Mouse (Mus musculus) cerebellum, adult 9-10 months (tissue): ENCODE measurements around the gene Olfr652.

Source experiments
- DNase-seq: peaks from one replicate; pipeline ENCODE4 v3.0.0; 2022

Olfr652 gene

DNA sequence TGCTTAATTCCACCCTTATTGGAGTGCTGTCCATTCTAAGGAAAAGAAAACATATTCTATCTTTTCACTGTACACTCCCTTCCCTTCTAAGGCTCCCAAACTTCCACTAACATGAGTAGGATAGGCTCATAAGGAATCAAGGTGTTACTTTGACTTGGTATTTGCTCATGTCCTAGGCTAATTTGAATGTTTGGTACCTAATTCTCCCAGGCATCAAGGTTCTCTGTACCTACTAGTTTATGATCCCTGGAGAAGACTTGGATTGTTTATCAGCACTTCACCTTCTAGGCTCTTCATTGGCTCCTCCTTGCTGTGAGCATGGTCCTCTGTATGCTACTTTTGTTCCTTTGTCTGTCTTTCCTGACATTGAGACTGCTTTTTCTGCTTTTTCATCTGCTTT is at the start of gene Olfr652:
Olfr652 (plus strand) TSS at position 301 of the 400 bp plus-strand sequence.
- no peak for DNase-seq

DNA sequence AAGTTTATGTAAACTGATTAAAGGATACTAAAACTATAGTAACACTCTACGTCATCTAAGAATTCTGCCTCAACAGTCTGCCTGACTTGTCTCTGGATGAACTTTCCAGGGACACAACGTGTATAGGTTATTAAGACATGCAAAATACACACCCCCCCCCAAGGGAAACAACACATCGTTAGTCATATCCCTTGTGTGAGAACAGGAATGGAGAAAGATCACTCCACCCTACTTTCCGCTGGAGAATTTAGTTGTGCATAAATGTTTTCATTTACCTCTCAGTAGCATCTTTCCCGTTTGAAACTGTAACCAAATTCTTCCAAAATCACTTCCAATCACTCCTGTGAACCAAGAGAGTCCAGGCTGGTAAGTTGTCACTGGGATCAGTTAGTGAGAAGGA is 10.9 kb upstream of the Olfr652 start, which contains the start of gene Olfr651:
Olfr651 (plus strand) TSS at position 301 of the 400 bp plus-strand sequence.
- no peak for DNase-seq

DNA sequence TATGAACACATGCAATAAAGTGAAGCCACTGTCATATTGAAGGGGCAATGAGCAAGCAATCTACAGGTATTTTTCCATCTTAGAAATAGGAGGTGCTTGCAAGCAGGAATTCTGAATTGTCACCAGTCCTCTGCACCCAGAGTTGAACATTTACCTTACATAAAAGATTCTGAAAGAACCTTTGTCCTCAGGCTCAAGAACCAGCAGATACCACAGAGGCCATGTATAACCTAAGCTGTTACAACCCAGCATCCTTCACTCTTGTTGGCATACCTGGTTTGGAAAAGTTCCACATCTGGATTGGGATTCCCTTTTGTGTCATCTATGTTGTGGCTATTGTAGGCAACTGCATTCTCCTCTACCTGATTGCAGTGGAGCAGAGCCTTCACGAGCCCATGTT is 8.0 kb upstream of the Olfr652 start:
- DNase-seq = no peak

DNA sequence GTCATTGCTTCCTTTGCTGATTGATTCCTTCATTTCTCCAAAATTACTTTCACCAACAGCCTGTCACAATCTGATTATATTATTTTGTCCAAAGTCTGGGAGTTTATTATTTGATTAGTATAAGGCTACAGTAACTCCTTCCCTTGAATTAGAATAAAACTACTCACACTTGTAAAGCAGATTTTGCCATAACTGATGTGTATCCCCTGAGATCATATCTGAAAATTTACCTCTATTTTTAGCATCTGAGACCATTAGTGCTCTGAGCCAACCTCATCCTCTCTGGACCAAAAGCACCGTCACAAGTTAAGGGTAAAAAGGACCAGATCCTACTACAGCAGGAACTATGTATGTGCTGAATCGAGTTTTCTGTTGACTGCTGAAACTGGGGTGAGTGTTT is 16.3 kb downstream of the Olfr652 start, which contains the start of gene Olfr653:
Olfr653 (plus strand) TSS at position 301 of the 400 bp plus-strand sequence.
- DNase-seq = no peak

DNA sequence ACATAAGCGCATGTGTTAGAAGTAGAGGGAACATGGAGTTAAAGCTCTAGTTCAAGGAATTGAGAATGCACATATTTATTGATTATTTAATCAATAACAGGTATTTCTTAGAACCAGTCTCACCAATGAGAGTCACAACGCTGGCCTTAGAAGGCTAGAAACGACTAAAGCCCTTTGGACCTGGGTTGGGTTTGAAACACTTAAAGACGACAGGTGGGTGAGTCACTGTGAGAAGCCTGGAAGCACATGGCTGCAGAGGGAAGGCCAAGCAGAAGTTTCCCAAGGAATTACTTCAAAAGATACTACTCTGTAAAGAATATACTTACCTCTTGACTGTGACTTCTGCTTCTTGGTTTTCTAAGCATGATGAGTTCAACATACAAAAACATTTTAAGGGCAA is 20.1 kb downstream of the Olfr652 start:
- no peak for DNase-seq

DNA sequence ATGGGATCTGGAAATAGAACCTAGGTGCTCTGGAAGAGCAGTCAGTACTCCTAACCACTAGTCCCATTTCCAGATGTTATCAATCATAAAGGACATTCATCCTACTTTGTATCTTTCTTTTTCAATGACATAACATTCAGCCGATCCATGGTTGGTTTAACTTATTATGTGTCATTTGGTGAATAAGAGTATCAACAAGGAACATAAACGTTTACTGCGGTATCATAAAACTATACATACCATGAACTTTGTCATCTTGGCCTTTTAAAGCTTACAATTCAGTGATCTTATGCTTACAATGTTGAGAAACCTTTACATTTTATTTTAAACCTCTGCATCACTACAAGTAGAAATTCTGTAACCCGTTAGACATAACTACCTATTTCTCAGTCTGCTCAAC is 20.7 kb downstream of the Olfr652 start:
- DNase-seq = no peak

DNA sequence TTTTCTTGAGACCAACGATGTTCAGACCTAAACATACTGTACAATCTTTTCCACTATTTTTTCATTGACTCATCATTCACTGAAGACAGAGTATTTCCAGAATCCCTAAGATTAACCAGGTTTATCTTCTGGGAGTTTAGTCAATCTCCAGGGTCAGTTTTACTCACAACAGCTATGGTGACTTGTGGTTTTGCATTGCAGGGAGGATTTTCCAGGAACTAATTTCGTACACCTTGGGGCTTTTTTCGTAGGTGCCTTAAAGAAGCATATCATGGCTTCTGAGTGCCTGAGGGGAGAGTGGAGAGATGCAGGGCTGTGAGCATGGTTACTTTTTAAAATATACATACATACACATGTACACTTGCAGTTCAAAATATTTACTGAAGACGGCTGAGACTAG is 26.0 kb downstream of the Olfr652 start, which contains the start of gene Olfr654:
Olfr654 (plus strand) TSS at position 301 of the 400 bp plus-strand sequence.
- DNase-seq = no peak

DNA sequence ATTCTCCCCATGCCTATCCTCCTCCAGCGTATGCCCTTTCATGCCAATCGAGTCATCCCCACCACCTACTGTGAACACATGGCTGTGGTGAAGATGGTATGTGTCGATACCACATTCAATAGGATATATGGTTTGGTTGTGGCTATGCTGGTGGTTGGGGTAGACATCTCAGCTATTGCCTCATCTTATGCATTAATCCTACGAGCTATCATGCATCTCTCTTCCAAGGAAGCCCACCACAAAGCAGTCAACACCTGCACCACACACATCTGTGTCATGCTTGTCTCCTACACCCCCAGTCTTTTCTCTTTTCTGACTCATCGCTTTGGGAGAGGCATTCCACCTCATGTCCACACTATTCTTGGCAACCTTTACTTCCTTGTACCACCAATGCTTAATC is 27.6 kb downstream of the Olfr652 start:
- DNase-seq = no peak

DNA sequence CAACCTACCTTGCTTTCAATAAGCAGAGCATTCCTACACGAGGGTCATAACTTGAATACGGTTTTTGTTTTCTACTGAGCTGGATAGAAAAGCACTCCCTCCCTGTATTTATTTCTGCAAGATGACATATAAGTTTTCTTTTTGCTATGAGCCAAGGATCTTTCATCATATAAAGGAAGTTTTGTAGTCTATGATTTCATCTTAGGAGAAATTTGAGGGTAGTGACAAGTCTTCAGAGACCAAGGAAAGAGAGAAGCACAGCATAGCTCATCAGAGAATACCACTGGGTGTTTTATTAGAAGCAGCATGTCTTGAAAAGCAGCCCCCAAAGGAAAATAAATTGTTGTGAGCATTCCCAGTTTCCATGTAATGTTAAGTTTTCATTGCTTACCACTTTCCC is 41.0 kb downstream of the Olfr652 start, which contains the start of gene Olfr655:
Olfr655 (minus strand) TSS at position 101 of the 400 bp plus-strand sequence.
- no peak for DNase-seq

DNA sequence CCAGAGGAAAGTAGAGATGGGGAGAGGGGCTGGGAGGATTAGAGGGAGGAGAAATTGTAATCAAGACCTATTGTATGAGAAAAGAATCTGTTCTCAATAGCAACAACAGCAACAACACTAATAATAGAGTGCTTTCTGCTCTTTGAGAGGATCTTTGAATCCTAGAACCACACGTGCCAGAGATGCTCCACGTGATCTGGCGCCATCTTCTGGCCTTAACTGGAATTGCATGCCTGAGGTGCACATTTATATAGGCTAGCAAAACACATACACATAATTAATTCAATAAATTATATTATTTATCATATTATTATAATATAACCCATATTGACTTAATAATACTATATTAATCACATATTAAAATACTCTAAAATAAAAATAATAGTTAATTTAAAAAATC is 42.5 kb downstream of the Olfr652 start:
- no peak for DNase-seq

DNA sequence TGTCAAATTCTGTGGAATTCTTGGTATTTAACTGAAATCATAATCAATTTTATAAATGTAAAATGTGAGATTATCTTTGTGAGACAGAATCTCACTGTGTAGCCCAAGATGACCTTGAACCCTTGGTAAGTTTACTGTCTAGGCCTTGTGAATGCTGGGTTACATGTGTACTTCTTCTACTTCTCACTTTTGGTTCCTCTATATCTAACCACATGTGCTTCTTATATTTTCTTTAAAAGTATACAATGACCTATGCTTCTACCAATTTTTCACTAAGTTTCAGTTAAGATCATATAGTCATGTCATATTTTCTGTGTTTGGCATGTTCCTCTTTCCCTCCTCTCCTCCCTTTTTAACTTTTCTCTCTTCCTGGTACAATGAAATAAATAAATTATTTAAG is 44.0 kb downstream of the Olfr652 start:
- no peak for DNase-seq

DNA sequence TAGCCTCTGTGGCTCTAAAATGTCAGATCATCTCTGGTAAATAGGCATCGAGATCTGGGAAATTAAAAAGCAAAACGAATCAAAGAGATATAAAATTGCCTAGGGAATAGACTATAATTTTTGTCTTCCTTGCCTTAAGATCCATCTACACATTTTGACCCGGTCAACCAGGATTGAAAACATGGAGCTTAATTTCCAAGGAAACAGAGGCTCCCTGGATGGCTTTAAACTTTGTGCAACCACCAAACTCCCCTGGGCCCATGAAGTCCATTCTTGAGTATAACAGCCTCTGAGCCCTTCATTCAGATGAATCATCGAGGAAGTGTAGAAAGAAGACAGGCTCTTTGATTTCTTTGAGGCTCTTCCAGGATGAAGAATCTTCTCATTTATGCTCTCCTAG is 53.0 kb downstream of the Olfr652 start, which contains the start of gene Olfr656:
Olfr656 (plus strand) TSS at position 301 of the 400 bp plus-strand sequence.
- DNase-seq = no peak
